Mouse (Mus musculus) testis, postnatal 14 days (tissue): ENCODE data around the gene Sumf2.
"Not testable (repeated sequence)": the region's sequence is repeated elsewhere in the genome, so short reads cannot be mapped to it uniquely, and the experiment has no call there.

Experiments used
- DNase-seq: peaks from one replicate; pipeline ENCODE4 v3.0.0; 2021; ENCODE audit warnings: low spot score

Sumf2 gene

GRCm38 (mm10) chr5:129846752-129847557 lies at the start of gene Sumf2:
Gene Sumf2 (plus strand): TSS chr5:129846986.
- peak; percentile 93 for DNase-seq

- no peak for DNase-seq
These were observed 1.9 kb upstream of the Sumf2 start for GRCm38 (mm10) chr5:129844848-129845247.

- no peak for DNase-seq
These were observed 703 bp downstream of the Sumf2 start for GRCm38 (mm10) chr5:129847558-129847820.

GRCm38 (mm10) chr5:129855163-129855562 lies 8.4 kb downstream of the Sumf2 start:
- DNase-seq, result no peak

GRCm38 (mm10) chr5:129856414-129856813 lies 9.6 kb downstream of the Sumf2 start:
- DNase-seq, result no peak

- no peak for DNase-seq
These were observed 15.5 kb downstream of the Sumf2 start for GRCm38 (mm10) chr5:129862325-129862724.

GRCm38 (mm10) chr5:129864467-129864866 lies 17.7 kb downstream of the Sumf2 start:
- DNase-seq, result peak; percentile 75

GRCm38 (mm10) chr5:129865841-129866240 lies 19.1 kb downstream of the Sumf2 start:
- DNase-seq, result no peak

GRCm38 (mm10) chr5:129869238-129869995 lies 22.6 kb downstream of the Sumf2 start:
- DNase-seq, result no peak

GRCm38 (mm10) chr5:129871238-129871637 lies 24.5 kb downstream of the Sumf2 start:
- no peak for DNase-seq

GRCm38 (mm10) chr5:129873942-129874341 lies 27.2 kb downstream of the Sumf2 start:
- DNase-seq, result no peak

GRCm38 (mm10) chr5:129875098-129875497 lies 28.3 kb downstream of the Sumf2 start:
- DNase-seq, result no peak

- no peak for DNase-seq
These were observed 31.1 kb downstream of the Sumf2 start for GRCm38 (mm10) chr5:129877731-129878455.

GRCm38 (mm10) chr5:129878946-129879345 lies 32.2 kb downstream of the Sumf2 start:
- peak; percentile 69 for DNase-seq

GRCm38 (mm10) chr5:129879888-129880287 lies 33.1 kb downstream of the Sumf2 start:
- peak; percentile 52 for DNase-seq

GRCm38 (mm10) chr5:129886271-129886670 lies 39.5 kb downstream of the Sumf2 start:
- DNase-seq, result peak; percentile 61

- peak; percentile 98 for DNase-seq
These were observed 40.3 kb downstream of the Sumf2 start, which contains the start of gene Chchd2 for GRCm38 (mm10) chr5:129886911-129887636. Gene Chchd2 (minus strand): TSS chr5:129887470.

GRCm38 (mm10) chr5:129890390-129890789 lies 43.6 kb downstream of the Sumf2 start:
- not testable (repeated sequence) for DNase-seq

GRCm38 (mm10) chr5:129895198-129896088 lies 48.7 kb downstream of the Sumf2 start, which contains the start of gene Zbed5:
Gene Zbed5 (plus strand): TSS chr5:129895723.
- DNase-seq, result peak; percentile 91

GRCm38 (mm10) chr5:129898449-129898848 lies 51.7 kb downstream of the Sumf2 start, which contains the start of gene Phkg1:
Gene Phkg1 (minus strand): TSS chr5:129898549.
- no peak for DNase-seq

- no peak for DNase-seq
These were observed 61.0 kb downstream of the Sumf2 start for GRCm38 (mm10) chr5:129907775-129908174.
